Mouse (Mus musculus) heart, postnatal 36 days (tissue): Measurements from ENCODE around the gene Vps50. TPM values are rescaled to one million over a fixed set of nuclear protein-coding genes. Genes with fewer than 3 reads are reported as not detected.
A peak's percentile ranks its signal among the peaks of the same experiment; 100 is the strongest.

Source experiments
- DNase-seq, 2 experiments: peaks; one replicate each; pipeline ENCODE4 v3.0.0; 2021 to 2022
- intact Hi-C: fragments of 180-260 bp; cut with DNase I; formaldehyde crosslinking; loops from one replicate; pipeline ENCODE4 v1.15.1; 2025
- total RNA-seq, 2 experiments: library from RNA; stranded (reverse); gene quantifications; 2 replicates each; pipeline ENCODE4 v1.2.3; 2021

Gene Vps50
- total RNA-seq, 2 experiments from 2014 or later = 15.7 to 16.2 TPM

GRCm38 (mm10) chr6:3620428-3621387 lies 122.5 kb downstream of the Vps50 start:
- peak; percentile 8 to 25 for DNase-seq
- intact Hi-C loops = loop anchor here (5.0 kb wide), 1 partner anchor 127 kb away; no protein-coding TSS in a partner anchor

Other genes starting within 250 kb of the Vps50 start
- 10 to 100 TPM in 1 of 2 experiments, 1 to 10 TPM in 1; 7.5 to 12.4 TPM for gene Samd9l, start 98.8 kb upstream of the Vps50 start, total RNA-seq
- under 1 TPM; 0.22 to 0.42 TPM for gene Hepacam2, start 84 bp upstream of the Vps50 start, total RNA-seq